Mouse (Mus musculus) adrenal gland, postnatal 14 days (tissue): ENCODE data around the gene Tmem41b. TPM values are rescaled to one million over a fixed set of nuclear protein-coding genes. Genes with fewer than 3 reads are reported as not detected.

Experiments
- DNase-seq: peaks from one replicate; pipeline ENCODE4 v3.0.0; 2021; ENCODE audit warnings: mixed read lengths
- total RNA-seq: library from RNA; stranded (reverse); gene quantifications from 2 replicates; pipeline ENCODE4 v1.2.3, GENCODE M21; 2021

The Tmem41b gene
- total RNA-seq, 1 experiment from 2014 or later: 37.5 TPM

DNA sequence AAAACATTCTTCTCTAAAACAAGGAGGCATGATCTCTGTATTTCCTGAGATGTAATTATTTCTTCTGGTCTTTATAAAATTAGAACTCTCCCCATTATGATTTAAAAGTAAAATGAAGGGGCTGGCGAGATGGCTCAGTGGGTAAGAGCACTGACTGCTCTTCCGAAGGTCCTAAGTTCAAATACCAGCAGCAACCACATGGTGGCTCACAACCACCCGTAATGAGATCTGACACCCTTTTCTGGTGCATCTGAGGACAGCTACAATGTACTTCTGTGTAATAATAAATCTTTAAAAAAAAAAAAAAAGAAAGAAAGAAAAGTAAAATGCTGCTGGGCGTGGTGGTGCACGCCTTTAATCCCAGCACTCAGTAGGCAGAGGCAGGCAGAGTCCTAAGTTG lies 9.6 kb downstream of the Tmem41b start:
- DNase-seq: peak; percentile 37

DNA sequence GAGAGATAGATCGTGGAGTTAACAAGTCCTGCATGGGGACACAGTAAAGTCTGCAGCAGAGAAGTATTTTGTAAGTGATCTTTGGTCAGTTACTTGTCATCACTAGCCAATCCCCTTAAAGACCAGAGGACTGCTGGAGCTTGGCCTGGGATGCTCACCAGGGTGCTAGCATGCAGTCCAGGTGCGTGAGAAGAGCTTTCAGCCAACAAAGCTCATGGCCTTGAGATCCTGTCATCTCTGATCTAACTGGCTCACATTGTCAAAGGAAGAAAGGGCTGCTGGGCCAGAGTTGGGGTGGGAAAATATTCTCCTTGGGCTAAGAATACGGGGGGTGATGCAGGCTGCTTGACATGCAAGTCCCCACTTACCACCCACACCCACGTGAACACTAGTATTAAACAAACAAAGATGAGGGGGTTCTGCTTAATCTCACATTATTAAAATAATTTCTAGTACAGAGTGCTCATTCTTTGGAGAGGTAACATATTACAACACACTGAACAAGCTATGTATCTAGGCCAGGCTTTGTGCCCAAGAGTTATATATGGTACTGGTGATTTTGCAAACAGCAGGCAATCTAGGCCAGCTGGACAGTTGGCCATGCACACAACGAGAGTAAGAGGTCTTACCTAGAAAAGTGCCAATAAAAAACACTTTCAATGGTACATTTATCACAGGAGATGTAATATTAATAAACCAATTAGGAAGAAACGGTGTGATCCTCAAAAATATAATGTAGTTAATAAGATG lies 10.6 kb downstream of the Tmem41b start:
- no peak for DNase-seq

DNA sequence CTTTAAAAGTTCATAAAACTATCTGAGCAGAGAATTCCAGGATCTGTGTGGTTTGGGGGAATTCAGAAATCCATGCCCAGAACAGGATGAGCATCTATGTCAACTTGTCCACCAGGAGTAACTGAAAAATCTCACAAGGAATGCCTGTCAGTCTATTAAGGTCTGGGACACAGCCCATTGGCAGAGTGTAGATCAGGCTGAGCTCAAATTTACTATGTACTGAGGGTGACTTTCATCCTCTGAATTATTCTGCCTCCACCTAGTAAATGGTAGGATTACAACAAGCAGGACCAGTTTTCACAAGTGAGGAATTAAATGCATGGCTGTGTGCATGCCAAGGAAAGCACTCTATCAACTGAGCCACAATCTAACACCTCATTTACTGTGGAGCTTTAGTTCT lies 17.2 kb downstream of the Tmem41b start:
- DNase-seq: no peak

DNA sequence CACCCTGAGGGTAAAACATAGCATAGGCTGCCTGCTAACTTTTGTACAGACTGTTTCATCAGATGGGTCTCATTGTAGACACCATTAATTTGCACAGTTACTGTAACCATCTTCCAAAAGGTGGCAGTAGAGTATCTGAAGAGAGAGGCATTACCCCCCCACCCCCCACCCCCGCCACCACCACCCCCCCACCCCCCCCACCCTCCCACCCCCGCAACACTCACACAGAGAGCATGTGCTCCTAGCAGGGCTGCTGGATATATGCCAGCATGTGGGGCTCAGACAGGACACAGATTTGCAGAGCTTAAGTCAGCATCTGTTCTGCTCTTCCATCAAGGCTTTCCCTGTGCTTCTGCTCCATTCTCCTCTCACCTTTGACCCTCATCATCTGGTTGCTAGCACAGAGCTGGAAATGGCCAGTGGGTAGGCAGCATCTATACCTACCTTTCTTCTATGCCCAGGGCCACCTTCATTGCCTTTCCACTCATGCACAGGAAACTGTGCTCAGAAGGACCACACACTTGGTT lies 17.7 kb downstream of the Tmem41b start:
- peak; percentile 60 for DNase-seq

DNA sequence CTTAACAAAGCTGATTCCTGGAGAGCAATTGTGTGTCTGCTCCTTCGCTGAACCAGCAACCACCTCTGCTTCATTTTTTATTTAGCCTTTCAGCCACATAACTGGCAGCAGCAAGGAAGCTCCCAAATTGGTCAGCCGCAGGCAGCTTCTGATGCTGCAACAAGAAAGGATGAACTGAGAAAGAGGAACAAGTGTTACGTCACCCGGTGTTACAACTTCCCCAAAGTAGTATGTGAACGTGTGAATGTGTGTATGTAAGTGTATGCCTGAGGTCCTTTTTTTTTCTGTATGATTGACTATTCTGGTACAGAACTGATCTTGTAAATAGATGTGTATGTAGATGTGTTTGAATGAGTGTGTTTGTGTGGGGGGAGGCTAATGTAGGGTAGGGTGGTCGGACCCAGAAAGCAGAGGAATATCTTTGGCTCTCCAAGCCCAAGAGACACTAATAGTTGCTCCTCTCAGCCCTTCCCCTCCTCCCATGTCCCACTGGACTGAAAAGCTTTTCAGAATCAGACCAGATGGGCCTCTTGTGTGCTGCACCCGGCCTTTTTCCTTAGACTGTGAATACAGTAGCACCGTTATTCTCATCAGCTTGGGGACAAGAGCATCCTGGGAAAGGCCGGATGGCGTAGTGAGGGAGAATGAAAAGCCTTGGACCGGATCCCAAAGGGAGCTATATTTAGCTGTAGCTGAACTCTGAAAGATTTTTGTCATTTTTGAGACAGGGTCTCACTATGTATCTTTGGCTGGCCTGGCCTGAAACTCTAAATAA lies 18.7 kb downstream of the Tmem41b start:
- no peak for DNase-seq

DNA sequence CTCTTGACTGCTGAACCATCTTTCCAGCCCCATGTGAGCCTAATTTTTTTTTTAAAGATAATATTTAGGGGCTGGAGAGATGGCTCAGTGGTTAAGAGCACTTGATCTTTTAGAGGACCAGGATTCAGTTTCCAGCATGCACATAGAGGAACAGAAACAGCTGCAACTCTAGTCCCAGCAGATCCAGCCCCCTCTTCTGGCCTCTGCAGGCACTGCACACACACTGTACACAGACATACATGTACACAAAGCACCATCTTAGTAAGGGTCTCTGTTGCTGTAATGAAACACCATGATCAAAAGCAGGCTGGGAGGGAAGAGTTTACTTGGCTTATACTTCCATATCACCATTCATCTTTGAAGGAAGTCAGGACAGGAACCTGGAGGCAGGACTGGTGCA lies 21.1 kb downstream of the Tmem41b start:
- no peak for DNase-seq

DNA sequence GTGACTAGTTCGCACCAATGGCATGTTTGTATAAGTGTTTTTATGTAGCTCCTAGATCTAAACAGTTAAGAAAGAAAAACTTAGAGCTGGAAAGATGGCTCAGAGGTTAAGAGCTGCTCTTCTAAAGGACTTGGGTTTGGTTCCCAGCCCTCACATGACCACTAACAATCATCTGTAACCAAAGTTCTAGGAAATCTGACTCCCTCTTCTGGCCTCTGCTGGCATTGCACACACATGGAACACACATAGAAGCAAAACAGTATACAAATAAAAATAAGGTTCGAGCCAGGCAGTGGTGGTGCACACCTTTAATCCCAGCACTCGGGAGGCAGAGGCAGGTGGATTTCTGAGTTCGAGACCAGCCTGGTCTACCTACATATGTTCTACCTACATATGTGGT lies 23.0 kb downstream of the Tmem41b start:
- no peak for DNase-seq

DNA sequence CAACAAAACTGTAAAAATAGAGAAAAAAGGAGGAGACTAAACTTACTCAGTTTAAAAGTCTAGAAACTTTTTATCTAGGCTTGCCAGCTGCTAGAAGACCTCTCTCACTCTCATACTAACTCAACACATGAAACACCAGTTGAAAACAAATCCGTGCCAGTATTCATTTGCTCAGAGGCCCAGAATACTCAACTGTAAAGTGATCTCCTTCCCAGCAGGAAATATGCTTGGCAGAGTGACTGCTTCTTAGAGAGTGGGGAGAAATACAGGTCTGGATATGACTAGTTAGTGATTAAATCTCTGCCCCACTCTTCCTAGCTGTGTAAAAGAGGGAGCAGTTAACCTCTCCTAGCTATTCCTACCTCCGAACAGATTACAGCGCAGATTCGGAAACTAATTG lies 24.1 kb downstream of the Tmem41b start:
- no peak for DNase-seq

DNA sequence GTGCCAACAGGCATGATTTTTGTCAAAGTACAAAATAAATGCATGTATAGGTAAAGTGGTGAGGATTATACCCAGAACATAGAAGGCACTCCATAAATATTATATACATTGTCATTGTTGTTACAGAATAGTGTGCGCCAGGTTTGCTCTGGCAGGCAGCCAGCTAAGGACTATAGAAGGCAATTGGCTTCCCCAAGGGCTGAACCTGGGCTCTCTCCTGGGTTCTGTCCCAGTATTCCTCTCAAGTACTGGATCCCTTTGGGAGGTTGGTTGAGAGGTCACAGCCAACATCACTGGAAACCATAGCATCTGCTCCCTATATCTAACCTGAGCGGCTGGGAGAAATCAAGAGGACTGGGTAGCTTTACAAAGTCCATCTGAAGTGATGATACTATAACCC lies 25.2 kb downstream of the Tmem41b start:
- no peak for DNase-seq

DNA sequence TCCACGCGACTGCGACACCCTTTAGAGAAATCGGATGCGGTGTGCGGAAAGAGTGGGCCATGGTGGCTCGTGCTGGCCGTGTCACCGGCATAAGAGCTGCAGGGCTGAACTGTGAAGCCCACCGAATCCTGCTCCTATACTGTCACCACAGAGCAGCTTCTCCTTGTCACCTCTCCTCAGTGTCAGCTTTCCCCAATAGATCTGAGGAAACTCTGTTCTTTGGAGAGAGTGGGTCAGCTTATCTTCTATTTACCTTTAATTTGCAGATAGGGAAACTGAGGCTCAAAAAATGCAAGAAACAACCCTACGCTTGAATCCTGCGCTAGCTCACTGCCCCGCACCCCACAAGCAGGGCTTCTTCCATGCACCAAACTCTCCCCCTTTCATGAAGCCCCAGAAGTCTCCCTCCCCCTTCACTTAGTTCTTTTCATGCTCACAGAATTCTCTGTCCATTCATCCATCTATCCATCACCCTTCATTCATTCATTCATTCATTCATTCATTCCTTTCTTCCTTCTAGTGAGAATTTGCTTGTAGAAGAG lies 26.0 kb downstream of the Tmem41b start:
- no peak for DNase-seq

DNA sequence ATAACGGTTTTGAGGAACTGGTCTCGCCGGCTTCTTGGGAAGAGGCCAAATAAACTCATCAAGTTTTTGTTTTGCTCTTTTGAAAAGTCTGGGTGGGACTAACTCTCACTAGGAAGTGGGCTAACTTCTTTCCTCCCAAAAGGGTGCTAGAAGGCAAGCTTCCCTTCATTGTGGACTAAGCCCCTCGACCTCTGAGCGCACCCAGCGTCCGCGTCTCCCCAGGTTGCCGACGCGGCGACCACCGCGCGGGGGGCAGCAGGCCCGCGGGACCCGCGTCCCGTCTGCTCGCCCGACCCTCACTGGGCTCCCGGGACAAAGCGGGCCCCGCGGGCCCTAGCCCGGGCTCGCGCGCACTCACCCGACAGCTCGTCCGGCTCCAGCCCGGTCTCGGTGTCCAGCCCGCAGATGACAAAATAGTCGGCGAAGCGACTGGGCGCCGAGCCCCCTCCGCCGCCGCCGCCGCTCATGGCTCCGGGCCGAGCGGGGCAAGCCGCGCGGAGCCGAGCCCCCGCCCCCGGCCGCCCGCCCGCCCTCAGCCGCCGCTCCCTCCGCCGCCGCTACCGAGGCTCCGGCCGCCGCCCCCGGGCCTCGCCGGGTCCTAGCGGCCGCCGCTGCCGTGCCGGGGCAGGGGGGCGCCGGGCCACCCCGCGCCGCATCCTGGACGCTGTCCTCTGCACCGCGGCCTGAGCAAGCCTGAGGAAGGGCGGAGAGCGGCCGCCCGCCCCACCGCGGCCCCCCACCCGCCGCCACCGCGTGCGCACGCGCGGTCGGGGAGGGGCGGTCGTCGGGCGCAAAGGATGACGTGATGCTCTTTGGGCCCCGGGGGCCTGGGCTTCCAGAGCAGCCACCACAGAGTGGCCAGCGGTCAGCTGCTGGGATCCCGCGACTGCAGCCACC lies 26.8 kb downstream of the Tmem41b start, which contains the start of gene Dennd5a:
Gene Dennd5a (minus strand): TSS at position 755 of the 897 bp plus-strand sequence.
- peak; percentile 90 for DNase-seq

DNA sequence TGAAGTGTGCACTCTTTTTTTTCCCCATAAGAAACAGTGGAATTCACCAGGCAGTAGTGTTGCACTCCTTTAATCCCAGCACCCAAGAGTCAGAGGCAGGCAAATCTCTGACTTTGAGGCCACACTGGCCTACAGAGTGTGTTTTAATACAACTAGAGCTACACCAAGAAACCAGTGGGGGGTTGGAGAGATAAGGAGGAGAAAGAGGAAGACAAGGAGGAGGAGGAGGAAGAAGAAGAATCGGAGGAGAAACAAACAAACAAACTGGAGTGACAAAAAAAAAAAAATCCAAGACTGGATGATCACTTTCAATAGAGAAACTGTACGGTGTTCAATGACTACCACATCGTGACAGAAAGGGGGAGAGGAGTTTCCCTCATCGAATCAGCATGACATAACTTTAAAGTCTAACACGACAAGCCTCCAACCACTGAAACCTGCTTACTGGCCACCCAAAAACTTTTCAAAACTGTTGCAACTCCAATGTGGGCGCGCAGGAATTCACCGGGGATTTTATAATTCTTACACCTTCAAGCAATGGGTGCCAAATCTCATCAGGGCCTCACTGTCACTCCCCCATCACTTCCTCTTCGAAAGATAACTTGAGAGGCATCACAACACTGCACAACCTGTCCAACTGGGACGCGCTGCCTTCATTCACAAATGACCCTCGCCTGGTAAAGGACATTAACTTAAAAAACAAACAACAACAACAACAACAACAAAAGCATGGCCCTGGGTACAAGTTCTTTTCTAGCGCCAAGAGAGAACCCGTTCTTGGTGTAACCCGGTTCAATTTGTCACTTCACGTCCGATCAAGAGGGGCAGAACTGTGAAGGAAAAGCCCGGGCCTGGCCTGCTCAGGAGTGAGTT lies 27.6 kb downstream of the Tmem41b start:
- no peak for DNase-seq

DNA sequence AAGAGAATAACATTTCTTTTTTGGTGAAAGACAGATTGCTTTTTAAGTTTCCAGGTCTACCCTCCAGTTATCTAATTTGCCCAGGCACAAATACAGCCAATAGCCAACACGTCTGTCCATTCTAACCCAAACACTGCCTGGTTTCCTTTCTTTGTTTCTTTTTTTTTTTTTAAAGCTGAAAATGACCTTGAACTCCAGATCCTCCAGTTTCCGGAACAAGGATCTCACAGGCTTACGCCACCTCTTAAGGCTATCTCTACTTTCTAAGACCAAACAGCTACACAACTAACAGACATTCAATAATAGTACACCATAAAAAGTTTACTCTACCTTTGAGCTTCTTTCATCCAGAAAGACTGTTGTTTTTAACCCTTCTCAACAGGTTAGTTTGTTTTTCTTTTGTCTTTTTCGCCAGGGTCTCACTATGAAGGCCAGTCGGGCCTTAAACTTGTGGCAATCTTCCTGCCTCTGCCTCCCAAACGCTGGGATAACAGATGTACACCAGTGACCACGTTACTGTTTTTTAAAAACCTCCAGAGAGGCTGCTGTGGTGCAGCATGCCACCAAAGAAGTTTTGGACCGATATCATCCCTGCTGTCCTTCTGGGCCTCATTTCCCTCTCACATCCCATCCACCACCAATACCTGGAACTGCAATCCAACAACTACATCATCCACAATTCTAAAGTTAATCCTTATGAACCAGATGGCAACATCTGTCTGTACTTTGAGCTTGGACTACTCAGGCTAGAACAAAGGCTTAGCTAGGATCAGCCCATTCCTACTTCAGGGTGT lies 28.5 kb downstream of the Tmem41b start:
- DNase-seq: no peak

DNA sequence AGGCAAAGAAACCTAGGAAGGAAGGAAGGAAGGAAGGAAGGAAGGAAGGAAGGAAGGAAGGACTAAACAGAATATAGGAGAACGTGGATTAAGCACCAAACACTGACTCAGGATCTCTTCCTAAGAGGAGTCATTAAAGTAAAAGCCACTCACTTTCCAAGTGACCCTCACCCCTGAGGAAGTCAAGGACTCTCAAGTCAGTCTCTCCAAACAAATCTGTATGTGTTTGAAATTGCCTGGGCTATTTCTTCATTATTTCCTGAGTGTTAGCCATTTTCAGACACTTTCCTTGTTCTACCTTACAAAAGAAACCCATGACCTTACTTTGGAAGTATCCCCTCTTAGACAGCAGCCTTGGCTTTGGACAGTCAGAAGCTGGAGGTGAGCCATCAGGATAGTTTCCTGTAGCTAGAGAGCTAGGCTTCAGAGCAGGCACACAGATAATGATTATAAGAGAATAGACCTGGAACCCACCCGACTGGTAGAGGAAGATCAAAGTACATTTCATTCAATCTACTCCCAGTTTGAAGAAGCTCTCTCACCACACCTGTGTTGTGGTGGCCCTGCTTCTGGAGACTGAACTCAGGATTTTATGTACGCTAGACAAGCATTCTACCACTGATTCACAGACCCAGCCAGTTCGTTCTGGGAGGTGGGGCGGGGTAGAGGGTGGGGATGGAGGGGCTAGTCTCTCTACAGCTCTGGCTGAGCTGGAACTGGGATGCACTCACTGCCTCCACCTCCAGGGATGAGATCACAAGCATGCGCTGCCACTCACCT lies 31.9 kb downstream of the Tmem41b start:
- peak; percentile 60 for DNase-seq

DNA sequence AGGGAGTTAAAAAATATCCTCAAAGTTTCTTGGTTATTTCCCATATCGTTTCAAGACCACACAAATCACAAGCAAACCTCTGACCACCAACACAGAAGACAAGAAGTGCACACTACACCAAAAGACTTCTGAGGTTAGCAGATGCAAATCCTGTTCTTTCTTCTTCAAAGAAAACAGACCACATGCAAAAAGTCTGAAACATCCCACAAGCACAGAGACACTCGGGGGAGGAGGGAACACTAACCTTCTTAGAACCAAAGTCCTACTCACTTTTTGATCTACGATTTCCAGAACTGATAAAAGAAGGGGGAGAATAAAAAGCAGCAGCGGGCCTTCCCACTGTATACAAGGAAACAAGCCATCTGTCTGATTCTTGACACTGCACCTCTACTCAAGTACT lies 35.4 kb downstream of the Tmem41b start:
- no peak for DNase-seq

DNA sequence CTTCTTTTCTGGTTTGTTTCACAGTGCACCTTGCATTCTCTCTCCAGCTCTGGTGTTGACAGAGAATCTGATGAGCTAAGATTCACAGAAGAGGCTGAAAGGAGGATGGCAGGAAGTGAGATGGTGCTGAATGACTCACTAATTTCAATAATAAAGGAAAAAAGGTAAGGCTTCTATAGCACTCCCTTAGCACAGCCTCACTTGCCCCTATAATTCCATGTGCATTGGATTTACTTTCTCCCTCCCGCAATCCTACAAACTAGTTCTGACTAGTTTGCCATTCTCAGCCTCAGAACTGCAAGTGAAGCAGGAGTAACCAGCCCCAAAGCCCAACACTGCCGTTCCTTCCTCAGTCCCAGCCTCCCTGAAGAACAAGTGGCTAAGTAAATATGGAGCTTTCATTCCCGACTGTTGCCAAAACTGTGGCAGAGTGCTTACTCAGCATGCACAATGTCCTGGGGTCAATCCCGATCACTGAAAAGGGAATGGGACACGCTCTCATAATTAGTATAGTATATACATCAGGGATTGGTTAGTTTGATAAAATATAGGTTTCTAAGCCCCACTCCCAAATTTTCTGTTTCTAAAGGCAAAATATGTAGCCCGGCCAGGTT lies 42.2 kb downstream of the Tmem41b start:
- DNase-seq: no peak

DNA sequence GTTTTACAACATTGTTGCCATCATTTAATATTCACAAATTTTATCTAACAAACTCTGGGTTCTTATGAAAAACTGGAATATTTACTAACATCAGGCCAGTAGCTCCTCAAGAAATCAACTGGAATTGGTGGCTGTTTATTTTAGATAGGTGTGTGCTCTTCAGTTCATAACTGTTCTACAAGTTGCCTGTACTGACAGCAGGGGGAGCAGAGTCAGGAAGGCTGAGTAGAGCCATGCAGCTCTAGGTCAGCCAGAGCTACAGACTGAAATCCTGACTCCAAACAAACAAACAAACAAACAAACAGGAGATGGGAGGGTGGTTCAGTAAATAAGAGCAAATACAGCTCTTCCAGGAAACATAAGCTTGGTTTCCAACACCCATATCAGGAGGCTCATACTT lies 57.1 kb downstream of the Tmem41b start:
- DNase-seq: no peak

DNA sequence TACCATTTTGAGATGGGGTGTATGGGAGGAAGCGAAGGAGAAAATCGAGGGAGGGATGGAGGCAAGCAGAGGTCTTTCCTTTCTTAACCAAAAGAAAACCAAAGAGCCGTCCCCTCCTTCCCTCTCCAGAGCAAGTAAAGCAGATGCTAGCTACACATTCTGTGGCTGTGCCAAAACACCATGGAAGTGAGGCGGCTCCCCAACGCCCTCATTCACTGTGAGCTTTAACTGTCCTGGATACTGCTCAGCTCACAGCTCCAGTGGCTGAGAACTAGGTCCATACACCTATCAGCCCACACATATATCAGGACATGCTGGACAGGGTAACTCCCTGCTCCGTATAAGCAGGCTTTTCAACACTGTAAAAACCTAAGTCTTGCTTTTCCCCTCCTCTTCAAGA lies 58.4 kb downstream of the Tmem41b start:
- DNase-seq: no peak

DNA sequence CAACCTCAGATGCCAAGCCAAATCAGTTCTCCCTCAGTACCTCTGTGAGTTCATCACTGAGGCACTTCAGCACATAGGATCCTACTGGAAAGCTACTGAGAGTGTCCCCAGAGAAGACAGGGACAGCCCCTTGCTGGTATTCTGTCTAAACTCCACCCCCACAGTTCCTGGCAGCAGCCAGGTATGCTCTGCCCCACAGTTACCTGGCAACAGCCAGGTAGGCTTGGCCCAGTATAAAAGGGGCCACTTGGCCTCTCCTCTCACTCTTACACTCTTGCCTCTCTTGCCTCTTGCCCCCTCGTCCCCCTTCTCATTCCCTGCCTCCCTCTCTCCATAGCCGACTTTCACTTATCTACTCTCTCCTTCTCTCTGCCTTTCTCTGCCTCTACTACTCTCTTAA lies 61.8 kb downstream of the Tmem41b start:
- DNase-seq: no peak
